9 mouse cellular contexts compared by ENCODE assay signal in the genomic region with DNA sequence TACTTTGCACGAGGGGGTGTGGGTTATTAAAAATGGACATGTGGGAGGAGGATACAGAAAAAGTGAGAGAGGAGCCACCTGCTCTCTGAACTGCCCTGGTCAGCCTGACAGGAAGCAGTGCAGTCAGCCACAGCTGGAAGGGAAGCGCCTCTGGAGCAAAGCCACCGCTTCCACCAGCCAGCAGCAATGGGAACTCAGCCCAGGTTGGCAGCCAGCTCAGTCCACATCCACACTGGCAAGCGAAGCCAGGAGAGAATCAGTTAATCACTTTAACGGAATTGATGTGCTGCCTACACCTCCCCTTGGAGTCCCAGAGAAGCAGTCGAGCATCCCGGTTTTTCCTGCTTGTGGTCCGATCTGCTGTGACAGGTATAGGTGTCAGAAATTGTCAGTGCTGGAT.
DNase-seq lines count a peak whose midpoint lies in the region; ATAC-seq lines count a peak whose summit lies in the region.
"Had no signal": no experiment of that assay in that cellular context is flagged by ENCODE, and none has a peak within 500 bp of the region (broad histone marks: within the 10 kb centered on the region; RNA-seq: fewer than 3 reads in every experiment).

No protein-coding gene starts in this region.

- H3K4me1 ChIP-seq in hindbrain, embryonic 15.5 days (replicated peaks) = peaks cover 7% of the 10 kb centered on the region
- H3K4me1 ChIP-seq in hindbrain, embryonic 10.5 days (replicated peaks) = peaks cover 19% of the 10 kb centered on the region

- WGBS in hindbrain, embryonic 15.5 days = 40% methylated on average over 8 of the region's 8 CpGs
- 70% methylated on average over 8 of the region's 8 CpGs for WGBS in hindbrain, embryonic 10.5 days

- H3K27me3 ChIP-seq in hindbrain, embryonic 15.5 days = no peaks in the 10 kb centered on the region
- H3K27me3 ChIP-seq in hindbrain, embryonic 10.5 days (ENCODE audit: insufficient read depth, poor library complexity, severe bottlenecking) = no peaks in the 10 kb centered on the region
- H3K27me3 ChIP-seq: limb, embryonic 13.5 days had no signal

- no peaks in the 10 kb centered on the region for H3K9me3 ChIP-seq in hindbrain, embryonic 15.5 days
- H3K9me3 ChIP-seq in hindbrain, embryonic 10.5 days = no peaks in the 10 kb centered on the region
- H3K9me3 ChIP-seq: limb, embryonic 13.5 days had no signal

- H3K36me3 ChIP-seq in hindbrain, embryonic 15.5 days = no peaks in the 10 kb centered on the region
- H3K36me3 ChIP-seq in hindbrain, embryonic 10.5 days = no peaks in the 10 kb centered on the region
- H3K36me3 ChIP-seq: limb, embryonic 13.5 days had no signal

- ATAC-seq in hindbrain, embryonic 15.5 days (ENCODE audit: low FRiP score, low read depth) = peak; percentile 82

- no peak overlapping the region for H3K4me2 ChIP-seq in hindbrain, embryonic 15.5 days
- H3K4me2 ChIP-seq: limb, embryonic 13.5 days had no signal

- no peak overlapping the region for H3K4me3 ChIP-seq in hindbrain, embryonic 15.5 days
- no peak overlapping the region for H3K4me3 ChIP-seq in hindbrain, embryonic 10.5 days
- H3K4me3 ChIP-seq: limb, embryonic 13.5 days had no signal

- no peak overlapping the region for H3K9ac ChIP-seq in hindbrain, embryonic 15.5 days
- H3K9ac ChIP-seq: limb, embryonic 13.5 days had no signal

- DNase-seq in hindbrain, embryonic 10.5 days (ENCODE audit: low spot score) = no peak
- DNase-seq in adrenal gland, postnatal 14 days = peak; percentile 73
- peak; percentile 35 to 71 for DNase-seq in gastrocnemius, postnatal 4 days (ENCODE audit: low spot score in 2 of 2)
- peak; percentile 70 to 74 for DNase-seq in layer of hippocampus, postnatal 10 days (ENCODE audit: low spot score in 2 of 2)
- peak; percentile 52 for DNase-seq in ovary, postnatal 36 days (ENCODE audit: low spot score)
- no peak for DNase-seq in testis, postnatal 14 days (ENCODE audit: low spot score)
- no peak for DNase-seq in spleen, postnatal 36 days (ENCODE audit: low spot score in 2 of 2)

- H3K27ac ChIP-seq in hindbrain, embryonic 15.5 days (replicated peaks) = no peak overlapping the region
- no peak overlapping the region for H3K27ac ChIP-seq in hindbrain, embryonic 10.5 days
- H3K27ac ChIP-seq: limb, embryonic 13.5 days had no signal

Comparison
In these comparisons a context has a peak if more than half of its experiments do, and no peak if none do; other contexts are left out.
1. DNase-seq: peak in adrenal gland, postnatal 14 days (single experiment), gastrocnemius, postnatal 4 days (2 of 2), layer of hippocampus, postnatal 10 days (2 of 2) and ovary, postnatal 36 days (single experiment); none in hindbrain, embryonic 10.5 days (single experiment), testis, postnatal 14 days (single experiment) and spleen, postnatal 36 days (0 of 2).